Mouse (Mus musculus): Measurements from ENCODE around the gene Slc16a7.

- no peak for TF ChIP-seq POLR2A (IDR thresholded peaks at IDR 0.05; ENCODE audit: low read depth, low read length)
- TF ChIP-seq CTCF (conservative IDR thresholded peaks at IDR 0.05; ENCODE audit: insufficient read depth, insufficient read length, low read depth, low read length): no peak
Observed at GRCm38 (mm10) chr10:125177782-125178181, 211.5 kb downstream of the Slc16a7 start.

All from kidney, adult 2 months (tissue).